Mouse (Mus musculus): ENCODE results near the gene Brpf1. TPM values are rescaled to one million over a fixed set of nuclear protein-coding genes. Genes with fewer than 3 reads are reported as not detected.

Gene Brpf1
- total and polyA plus RNA-seq, 3 experiments: 9.9 to 14.4 (median 11.0) TPM

DNA sequence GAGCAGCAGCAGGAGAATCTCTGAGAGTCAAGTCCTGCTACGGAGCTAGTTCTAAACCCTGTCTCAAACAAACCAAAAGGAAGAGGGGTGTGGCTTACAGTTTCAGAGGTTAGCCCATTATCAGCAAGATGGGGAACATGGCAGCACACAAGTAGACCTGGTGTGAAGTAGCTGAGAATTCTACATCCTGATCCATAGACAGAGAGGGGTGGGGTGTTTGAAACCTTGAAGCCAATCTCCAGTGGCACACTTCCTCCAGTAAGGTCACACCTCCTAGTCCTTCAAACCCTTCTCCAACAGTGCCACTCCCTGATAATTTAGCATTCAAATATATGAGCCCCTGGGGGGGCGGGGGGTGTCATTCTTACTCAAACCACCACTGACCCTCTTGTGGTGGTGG, 10.9 kb upstream of the Brpf1 start:
- Histone ChIP-seq H3K4me3 (no peak overlapping the region), H3K4me1 (ENCODE audit: control insufficient read depth, insufficient read depth, low read length) (no peaks in the 10 kb centered on the region), H3K27me3 (ENCODE audit: control insufficient read depth, insufficient read depth, low read length) (no peaks in the 10 kb centered on the region), H3K36me3 (ENCODE audit: control insufficient read depth, insufficient read depth, low read length) (no peaks in the 10 kb centered on the region), H3K9ac (ENCODE audit: low read depth, low read length) (no peak overlapping the region), H3K79me2 (replicated peaks; ENCODE audit: control insufficient read depth, insufficient read depth, low read length) (no peaks in the 10 kb centered on the region), H3K27ac (no peak overlapping the region)
- intact Hi-C loops (cut with DNase I): no loop called here
- TF ChIP-seq EP300 (IDR thresholded peaks at IDR 0.05; ENCODE audit: insufficient read depth, low read depth, low read length) (no peak), CTCF (IDR thresholded peaks at IDR 0.05) (no peak), POLR2A (IDR thresholded peaks at IDR 0.05; ENCODE audit: insufficient read depth, low read depth, low read length) (no peak)
- DNase-seq: no peak
- WGBS: 83% methylated on average over 2 of the region's 2 CpGs

DNA sequence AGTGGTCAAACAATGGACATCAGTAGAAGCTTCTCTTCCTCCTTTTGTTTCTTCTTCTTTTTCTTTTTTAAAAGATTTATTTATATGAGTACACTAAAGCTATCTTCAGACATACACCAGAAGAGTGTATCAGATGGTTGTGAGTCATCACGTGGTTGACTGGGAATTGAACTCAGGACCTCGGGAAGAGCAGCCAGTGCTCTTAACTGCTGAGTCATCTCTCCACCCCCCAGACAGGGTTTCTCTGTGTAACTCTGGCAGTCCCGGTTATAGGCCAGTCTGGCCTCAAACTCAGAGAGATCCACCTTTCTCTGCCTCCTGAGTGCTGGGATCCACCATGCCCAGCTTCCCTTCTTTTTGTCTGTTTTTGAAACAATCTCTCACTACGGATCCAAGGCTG, 10.3 kb upstream of the Brpf1 start:
- 47% methylated on average over 4 of the region's 4 CpGs for WGBS
- no peak for DNase-seq
- Histone ChIP-seq H3K9ac (ENCODE audit: low read depth, low read length) (no peak overlapping the region), H3K4me1 (ENCODE audit: control insufficient read depth, insufficient read depth, low read length) (no peaks in the 10 kb centered on the region), H3K27me3 (ENCODE audit: control insufficient read depth, insufficient read depth, low read length) (no peaks in the 10 kb centered on the region), H3K36me3 (ENCODE audit: control insufficient read depth, insufficient read depth, low read length) (no peaks in the 10 kb centered on the region), H3K4me3 (no peak overlapping the region), H3K79me2 (replicated peaks; ENCODE audit: control insufficient read depth, insufficient read depth, low read length) (no peaks in the 10 kb centered on the region), H3K27ac (no peak overlapping the region)
- intact Hi-C loops (cut with DNase I): no loop called here
- TF ChIP-seq EP300 (IDR thresholded peaks at IDR 0.05; ENCODE audit: insufficient read depth, low read depth, low read length) (no peak), CTCF (IDR thresholded peaks at IDR 0.05) (no peak), POLR2A (IDR thresholded peaks at IDR 0.05; ENCODE audit: insufficient read depth, low read depth, low read length) (no peak)

DNA sequence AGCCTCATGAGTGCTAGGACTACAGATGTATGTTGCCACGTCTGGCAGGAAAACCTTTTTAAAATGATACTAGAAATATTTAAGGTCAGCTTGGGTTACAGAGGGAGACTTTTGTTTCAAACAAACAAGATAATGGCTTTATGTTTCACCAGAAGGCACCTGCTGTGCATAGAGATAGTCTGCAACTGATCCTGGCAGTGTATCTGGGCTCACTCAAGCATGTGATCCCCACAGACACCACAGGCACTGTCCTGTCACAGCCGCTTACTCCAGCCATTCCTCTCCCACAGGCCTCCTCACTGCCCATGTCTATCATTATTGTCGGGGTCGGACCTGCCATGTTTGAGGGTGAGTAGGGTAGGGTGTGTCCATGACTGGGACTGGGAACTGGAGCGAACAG, 5.6 kb upstream of the Brpf1 start:
- 76% methylated on average over 5 of the region's 5 CpGs for WGBS

DNA sequence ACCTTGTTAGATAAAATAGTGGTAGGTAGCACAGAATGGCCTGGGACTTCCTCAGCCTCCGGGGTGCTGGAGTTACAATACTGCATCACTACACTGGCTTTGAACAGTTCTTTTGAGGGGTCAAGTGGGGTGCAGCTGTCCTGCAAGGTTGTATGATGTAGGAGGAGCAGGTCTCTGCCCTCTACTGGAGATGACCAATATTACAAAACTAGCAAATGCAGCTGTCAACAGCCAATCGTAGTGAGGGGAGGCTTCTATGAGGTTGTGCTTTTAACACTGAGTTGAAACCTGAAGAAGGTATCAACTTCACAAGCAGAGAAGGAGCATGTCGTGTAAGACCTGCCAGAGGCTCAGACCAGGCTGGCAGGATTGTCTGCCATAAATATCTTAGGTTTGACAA, 4.7 kb upstream of the Brpf1 start:
- no peak for DNase-seq
- H3K4me1 ChIP-seq (ENCODE audit: control insufficient read depth, insufficient read depth, low read length): no peaks in the 10 kb centered on the region
- no peaks in the 10 kb centered on the region for H3K36me3 ChIP-seq (ENCODE audit: control insufficient read depth, insufficient read depth, low read length)
- no peak overlapping the region for H3K9ac ChIP-seq (ENCODE audit: low read depth, low read length)
- TF ChIP-seq CTCF (IDR thresholded peaks at IDR 0.05): peak; percentile 83
- no peak for TF ChIP-seq EP300 (IDR thresholded peaks at IDR 0.05; ENCODE audit: insufficient read depth, low read depth, low read length)
- no peak for TF ChIP-seq POLR2A (IDR thresholded peaks at IDR 0.05; ENCODE audit: insufficient read depth, low read depth, low read length)
- no peaks in the 10 kb centered on the region for H3K79me2 ChIP-seq (replicated peaks; ENCODE audit: control insufficient read depth, insufficient read depth, low read length)
- no peaks in the 10 kb centered on the region for H3K27me3 ChIP-seq (ENCODE audit: control insufficient read depth, insufficient read depth, low read length)
- no peak overlapping the region for H3K27ac ChIP-seq
- no peak overlapping the region for H3K4me3 ChIP-seq
- 15% methylated on average over 3 of the region's 3 CpGs for WGBS
- intact Hi-C loops (cut with DNase I): no loop called here

More for the DNA sequence above, 5.6 kb upstream of the Brpf1 start:
- H3K27ac ChIP-seq: no peak overlapping the region
- DNase-seq: no peak
- TF ChIP-seq EP300 (IDR thresholded peaks at IDR 0.05; ENCODE audit: insufficient read depth, low read depth, low read length) (no peak), POLR2A (IDR thresholded peaks at IDR 0.05; ENCODE audit: insufficient read depth, low read depth, low read length) (no peak), CTCF (IDR thresholded peaks at IDR 0.05) (no peak)
- H3K27me3 ChIP-seq (ENCODE audit: control insufficient read depth, insufficient read depth, low read length): no peaks in the 10 kb centered on the region
- intact Hi-C loops (cut with DNase I): loop anchor here (2.0 kb wide), 1 partner anchor 129 kb away; no protein-coding TSS in a partner anchor
- H3K4me1 ChIP-seq (ENCODE audit: control insufficient read depth, insufficient read depth, low read length): no peaks in the 10 kb centered on the region
- no peaks in the 10 kb centered on the region for H3K36me3 ChIP-seq (ENCODE audit: control insufficient read depth, insufficient read depth, low read length)
- no peak overlapping the region for H3K4me3 ChIP-seq
- H3K9ac ChIP-seq (ENCODE audit: low read depth, low read length): no peak overlapping the region
- no peaks in the 10 kb centered on the region for H3K79me2 ChIP-seq (replicated peaks; ENCODE audit: control insufficient read depth, insufficient read depth, low read length)

DNA sequence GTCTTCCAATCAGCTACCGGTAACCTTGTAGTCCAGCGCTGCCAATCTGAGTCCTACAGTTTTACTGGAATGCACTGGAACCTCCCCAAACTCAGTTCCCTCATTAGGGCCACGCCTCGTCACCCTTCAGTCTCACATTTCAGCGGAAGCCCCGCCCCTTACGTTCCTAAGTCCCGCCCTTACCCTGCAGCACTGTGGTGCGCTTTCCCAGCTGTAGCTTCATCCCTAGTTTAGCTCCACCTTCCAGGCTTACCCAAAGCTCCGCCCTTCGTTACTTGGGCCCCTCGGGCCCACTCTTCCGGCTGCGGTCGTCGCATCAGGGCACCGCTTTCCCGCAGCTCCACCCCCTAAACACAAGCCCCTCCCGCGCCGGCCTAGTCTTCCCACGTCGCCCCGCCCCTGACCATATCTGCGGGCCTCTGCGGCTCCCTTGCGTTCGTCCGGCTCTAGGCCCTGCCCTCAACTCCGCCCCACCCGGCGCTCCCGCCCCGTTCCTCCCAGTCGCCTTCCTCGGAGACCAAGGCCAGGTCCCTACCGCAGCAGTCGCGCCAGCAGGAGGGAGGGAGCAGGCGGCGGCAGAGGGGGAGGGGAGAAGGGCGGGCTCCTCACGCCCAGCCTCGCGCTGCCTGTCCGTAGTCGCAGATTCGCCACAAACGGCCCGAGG, 483 bp upstream of the Brpf1 start:
- 1% methylated on average over 47 of the region's 50 CpGs for WGBS
- Histone ChIP-seq H3K4me3 (peak overlapping the region; percentile 87), H3K36me3 (ENCODE audit: control insufficient read depth, insufficient read depth, low read length) (peaks cover 6% of the 10 kb centered on the region), H3K79me2 (replicated peaks; ENCODE audit: control insufficient read depth, insufficient read depth, low read length) (peaks cover 8% of the 10 kb centered on the region), H3K27me3 (ENCODE audit: control insufficient read depth, insufficient read depth, low read length) (no peaks in the 10 kb centered on the region), H3K27ac (peak overlapping the region; percentile 99), H3K4me1 (ENCODE audit: control insufficient read depth, insufficient read depth, low read length) (peaks cover 7% of the 10 kb centered on the region), H3K9ac (ENCODE audit: low read depth, low read length) (peak overlapping the region; percentile 93)
- peak; percentile 99 to 100 for DNase-seq
- intact Hi-C loops (cut with DNase I): loop anchor here (2.0 to 5.0 kb wide), 2 partner anchors 72 to 259 kb away; partner anchors contain the start of genes Arpc4 and Thumpd3
- TF ChIP-seq POLR2A (IDR thresholded peaks at IDR 0.05; ENCODE audit: insufficient read depth, low read depth, low read length): peak; percentile 66
- TF ChIP-seq CTCF (IDR thresholded peaks at IDR 0.05): no peak
- TF ChIP-seq EP300 (IDR thresholded peaks at IDR 0.05; ENCODE audit: insufficient read depth, low read depth, low read length): peak; percentile 81; the same call in 1 of the 2 replicates

DNA sequence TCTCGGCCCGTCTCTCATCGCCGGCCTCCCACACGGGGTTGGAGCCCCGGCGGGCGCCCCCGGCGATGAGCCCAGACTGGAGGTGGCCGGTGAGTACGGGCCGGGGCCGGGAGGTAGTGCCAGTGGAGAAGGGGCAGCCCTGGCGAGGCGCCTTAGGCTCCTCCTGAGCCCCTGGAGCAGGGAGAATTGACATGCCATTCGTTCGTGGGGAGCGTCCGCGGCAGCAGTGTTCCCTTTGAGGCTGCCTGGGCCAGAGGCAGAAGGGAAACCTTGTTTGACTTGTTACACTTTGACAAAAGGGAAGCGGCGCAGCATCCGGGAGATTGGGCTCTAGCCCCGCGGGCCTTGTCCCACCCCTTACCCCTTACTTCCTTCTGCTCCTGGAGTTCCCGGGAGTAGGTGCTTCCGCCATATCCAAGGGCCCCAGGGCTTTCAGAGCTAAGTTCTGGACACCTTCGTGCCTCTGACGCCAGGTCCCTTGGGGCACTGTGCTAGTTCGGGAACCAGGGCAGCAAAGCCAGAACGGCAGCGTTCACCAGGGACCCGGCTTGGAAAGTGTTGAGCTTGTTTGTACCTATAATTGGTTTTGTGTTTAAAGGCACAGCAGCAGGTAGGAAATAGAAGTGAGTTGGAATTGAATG, 664 bp downstream of the Brpf1 start:
- Histone ChIP-seq H3K4me3 (peak overlapping the region; percentile 87), H3K27me3 (ENCODE audit: control insufficient read depth, insufficient read depth, low read length) (no peaks in the 10 kb centered on the region), H3K27ac (peak overlapping the region; percentile 99), H3K36me3 (ENCODE audit: control insufficient read depth, insufficient read depth, low read length) (peaks cover 12% of the 10 kb centered on the region), H3K4me1 (ENCODE audit: control insufficient read depth, insufficient read depth, low read length) (peaks cover 7% of the 10 kb centered on the region), H3K9ac (ENCODE audit: low read depth, low read length) (peak overlapping the region; percentile 93), H3K79me2 (replicated peaks; ENCODE audit: control insufficient read depth, insufficient read depth, low read length) (peaks cover 8% of the 10 kb centered on the region)
- TF ChIP-seq POLR2A (IDR thresholded peaks at IDR 0.05; ENCODE audit: insufficient read depth, low read depth, low read length) (no peak), CTCF (IDR thresholded peaks at IDR 0.05) (no peak), EP300 (IDR thresholded peaks at IDR 0.05; ENCODE audit: insufficient read depth, low read depth, low read length) (no peak)
- peak; percentile 66 for DNase-seq
- WGBS: under 1% methylated on average over 34 of the region's 34 CpGs
- intact Hi-C loops (cut with DNase I): loop anchor here (1.0 to 5.0 kb wide), 3 partner anchors 19 to 260 kb away; partner anchors contain the start of genes Arpc4, Ogg1 and Thumpd3
